Mouse (Mus musculus): ENCODE results near the gene Ddx47.
A peak's percentile ranks its signal among the peaks of the same experiment; 100 is the strongest.

Gene Ddx47

GRCm38 (mm10) chr6:135011048-135011733 is at the start of gene Ddx47:
Gene Ddx47 (plus strand): TSS chr6:135011612.
- peak; percentile 89 for DNase-seq (ENCODE audit: low spot score)

- DNase-seq (ENCODE audit: low spot score) = no peak
These were observed 49.4 kb upstream of the Ddx47 start for GRCm38 (mm10) chr6:134961858-134962517.

- DNase-seq (ENCODE audit: low spot score) = no peak
These were observed 48.9 kb upstream of the Ddx47 start for GRCm38 (mm10) chr6:134962518-134962893.

GRCm38 (mm10) chr6:134963910-134964309 is 47.5 kb upstream of the Ddx47 start:
- no peak for DNase-seq (ENCODE audit: low spot score)

- DNase-seq (ENCODE audit: low spot score) = no peak
These were observed 44.7 kb upstream of the Ddx47 start for GRCm38 (mm10) chr6:134966681-134967080.

GRCm38 (mm10) chr6:134968326-134968725 is 43.1 kb upstream of the Ddx47 start:
- no peak for DNase-seq (ENCODE audit: low spot score)

- DNase-seq (ENCODE audit: low spot score) = no peak
These were observed 41.9 kb upstream of the Ddx47 start for GRCm38 (mm10) chr6:134969498-134969897.

GRCm38 (mm10) chr6:134972096-134972495 is 39.3 kb upstream of the Ddx47 start:
- no peak for DNase-seq (ENCODE audit: low spot score)

- DNase-seq (ENCODE audit: low spot score) = no peak
These were observed 34.8 kb upstream of the Ddx47 start for GRCm38 (mm10) chr6:134976628-134977027.

- DNase-seq (ENCODE audit: low spot score) = peak; percentile 18
These were observed 30.0 kb upstream of the Ddx47 start, which contains the start of gene Apold1 for GRCm38 (mm10) chr6:134981231-134982062. Gene Apold1 (plus strand): TSS chr6:134981718.

GRCm38 (mm10) chr6:134983529-134984370 is 27.7 kb upstream of the Ddx47 start:
- DNase-seq (ENCODE audit: low spot score) = peak; percentile 83

GRCm38 (mm10) chr6:134984748-134985147 is 26.7 kb upstream of the Ddx47 start:
- DNase-seq (ENCODE audit: low spot score) = no peak

- no peak for DNase-seq (ENCODE audit: low spot score)
These were observed 23.0 kb upstream of the Ddx47 start for GRCm38 (mm10) chr6:134988377-134988776.

- no peak for DNase-seq (ENCODE audit: low spot score)
These were observed 20.7 kb upstream of the Ddx47 start for GRCm38 (mm10) chr6:134990674-134991073.

GRCm38 (mm10) chr6:134994031-134994651 is 17.3 kb upstream of the Ddx47 start:
- no peak for DNase-seq (ENCODE audit: low spot score)

- no peak for DNase-seq (ENCODE audit: low spot score)
These were observed 16.4 kb upstream of the Ddx47 start for GRCm38 (mm10) chr6:134994985-134995384.

GRCm38 (mm10) chr6:134996918-134997317 is 14.5 kb upstream of the Ddx47 start:
- DNase-seq (ENCODE audit: low spot score) = no peak

- no peak for DNase-seq (ENCODE audit: low spot score)
These were observed 13.3 kb upstream of the Ddx47 start for GRCm38 (mm10) chr6:134998076-134998475.

- no peak for DNase-seq (ENCODE audit: low spot score)
These were observed 12.6 kb upstream of the Ddx47 start for GRCm38 (mm10) chr6:134998781-134999180.

- DNase-seq (ENCODE audit: low spot score) = no peak
These were observed 11.1 kb upstream of the Ddx47 start for GRCm38 (mm10) chr6:135000272-135000671.

- no peak for DNase-seq (ENCODE audit: low spot score)
These were observed 9.4 kb upstream of the Ddx47 start for GRCm38 (mm10) chr6:135001991-135002390.
